Mouse (Mus musculus) heart, adult 2 months (tissue): ENCODE results near the gene Rfxank.

Experiments used
- CTCF ChIP-seq: fragments of 200-600 bp; IDR thresholded peaks from 2 replicates; pipeline ENCODE4 v1.8.1; 2022; ENCODE audit warnings: antibody characterized with exemption, mild to moderate bottlenecking, moderate library complexity
- EP300 ChIP-seq: fragments of 200-500 bp; IDR thresholded peaks from 2 replicates; pipeline ENCODE4 v1.6.1; 2011; ENCODE audit warnings: low read depth, low read length, control low read depth; ENCODE audit not compliant: insufficient read depth
- POLR2A ChIP-seq: fragments of 200-500 bp; IDR thresholded peaks from 2 replicates; pipeline ENCODE4 v1.6.1; 2011; ENCODE audit warnings: mild to moderate bottlenecking, low read depth, low read length, control low read depth; ENCODE audit not compliant: insufficient read depth

DNA sequence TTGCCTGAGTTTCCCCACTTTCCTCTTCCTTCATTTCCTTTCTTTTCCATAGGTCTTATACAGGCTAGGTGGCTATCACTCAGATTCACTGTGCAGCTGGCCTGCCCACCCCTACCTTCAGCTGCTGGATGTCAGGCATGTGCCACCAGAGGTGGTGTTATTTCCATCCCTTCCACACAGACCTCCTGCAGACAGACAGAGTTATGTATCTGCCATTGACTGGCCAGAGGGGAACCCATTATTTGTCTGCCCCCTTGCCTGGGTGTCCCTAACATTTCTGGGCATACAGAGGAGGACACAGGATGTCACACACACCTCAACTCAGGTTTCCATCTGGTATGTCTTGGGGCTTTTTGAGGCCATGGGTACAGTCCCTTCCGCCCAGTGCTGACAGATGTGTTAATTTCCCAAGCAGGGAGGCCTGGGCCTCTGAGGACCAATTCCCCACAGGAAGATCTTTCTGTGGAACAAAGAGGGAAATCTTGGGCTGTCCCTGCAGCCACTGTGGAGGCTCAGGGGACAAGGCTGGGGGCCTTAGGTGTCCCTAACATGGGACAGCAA lies 18.4 kb upstream of the Rfxank start:
- TF ChIP-seq POLR2A: no peak
- TF ChIP-seq EP300: no peak
- TF ChIP-seq CTCF: no peak
